Mouse (Mus musculus) splenic B cell, adult 2 months (primary cell): ENCODE measurements at regions not wholly inside any gene's neighbourhood (a gene's known extent, or its start where the extent isn't known, plus 50 kb on each side); places are given as distances from the start of the nearest gene placed in this dataset.
A peak's percentile ranks its signal among the peaks of the same experiment; 100 is the strongest.

ENCODE experiments used
- DNase-seq: peaks from one replicate; pipeline ENCODE4 v3.0.0-alpha.2; 2011; ENCODE audit warnings: low read depth, low spot score
- H3K27me3 ChIP-seq: 2 replicates; pipeline ENCODE4 v1.6.1; 2012; ENCODE audit warnings: mild to moderate bottlenecking, low read length, moderate library complexity, mixed read lengths; ENCODE audit not compliant: control insufficient read depth, poor library complexity, insufficient read depth, severe bottlenecking
- H3K36me3 ChIP-seq: 2 replicates; pipeline ENCODE4 v1.6.1; 2012; ENCODE audit warnings: mild to moderate bottlenecking, low read length, moderate library complexity, mixed read lengths; ENCODE audit not compliant: control insufficient read depth, poor library complexity, insufficient read depth, severe bottlenecking

DNA sequence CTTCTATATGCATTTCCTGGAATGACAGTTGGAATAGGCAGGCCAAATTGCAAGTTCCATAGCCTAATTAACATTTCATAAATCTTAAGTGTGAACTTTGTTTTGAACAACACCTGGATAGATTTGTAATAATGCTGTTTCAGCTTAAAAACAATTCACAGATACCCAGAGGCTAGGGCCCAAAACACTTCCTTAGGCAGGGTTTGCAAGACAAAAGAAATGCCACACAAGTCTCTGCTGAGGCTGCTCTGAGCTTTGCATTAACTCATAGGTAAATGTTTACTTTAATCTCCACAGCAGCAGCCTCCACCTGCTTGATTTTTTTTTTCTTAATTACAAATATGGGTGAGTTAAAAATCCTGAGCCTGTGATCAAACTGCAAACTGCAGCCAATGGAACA lies 118.4 kb downstream of the Gnat3 start:
- Histone ChIP-seq H3K36me3 (no peaks in the 10 kb centered on the region), H3K27me3 (no peaks in the 10 kb centered on the region)
- no peak for DNase-seq

GRCm38 (mm10) chr5:18082219-18082618 lies 119.9 kb downstream of the Gnat3 start:
- no peaks in the 10 kb centered on the region for H3K27me3 ChIP-seq

GRCm38 (mm10) chr5:18083789-18084188 lies 121.4 kb downstream of the Gnat3 start:
- no peaks in the 10 kb centered on the region for H3K36me3 ChIP-seq
- no peak for DNase-seq
- H3K27me3 ChIP-seq = no peaks in the 10 kb centered on the region

More at GRCm38 (mm10) chr5:18082219-18082618, 119.9 kb downstream of the Gnat3 start:
- DNase-seq = no peak
- no peaks in the 10 kb centered on the region for H3K36me3 ChIP-seq

- no peak for DNase-seq
- Histone ChIP-seq H3K36me3 (no peaks in the 10 kb centered on the region), H3K27me3 (no peaks in the 10 kb centered on the region)
Observed at GRCm38 (mm10) chr5:18085456-18085855, 123.1 kb downstream of the Gnat3 start.

DNA sequence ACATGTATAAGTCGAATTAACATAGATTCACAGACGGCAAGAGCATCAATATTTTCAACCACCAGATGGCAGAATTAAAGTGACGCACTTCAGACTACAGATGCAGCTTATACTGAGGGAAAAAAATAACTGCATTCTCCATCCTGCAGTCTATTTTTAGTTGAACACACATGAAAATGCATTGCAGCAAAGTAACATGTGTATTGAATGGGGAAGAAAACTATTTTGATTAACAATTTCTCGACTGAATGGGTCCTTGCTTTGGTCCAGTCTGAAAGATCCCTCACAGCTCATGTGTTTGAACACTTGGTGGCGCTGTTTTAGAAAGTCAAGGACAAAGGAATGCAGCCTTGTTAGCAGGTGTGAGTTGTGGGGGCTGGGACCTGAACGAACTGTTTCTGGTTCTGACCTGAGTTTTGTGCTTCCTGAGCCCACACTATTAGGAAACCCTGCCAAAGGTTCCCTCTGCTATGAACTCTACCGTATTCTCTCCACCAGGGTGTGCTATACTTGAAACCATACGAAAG lies 125.6 kb downstream of the Gnat3 start:
- Histone ChIP-seq H3K27me3 (no peaks in the 10 kb centered on the region), H3K36me3 (no peaks in the 10 kb centered on the region)
- DNase-seq = peak; percentile 35

- H3K36me3 ChIP-seq = no peaks in the 10 kb centered on the region
- DNase-seq = no peak
Observed at GRCm38 (mm10) chr5:18089956-18090355, 127.6 kb downstream of the Gnat3 start.

DNA sequence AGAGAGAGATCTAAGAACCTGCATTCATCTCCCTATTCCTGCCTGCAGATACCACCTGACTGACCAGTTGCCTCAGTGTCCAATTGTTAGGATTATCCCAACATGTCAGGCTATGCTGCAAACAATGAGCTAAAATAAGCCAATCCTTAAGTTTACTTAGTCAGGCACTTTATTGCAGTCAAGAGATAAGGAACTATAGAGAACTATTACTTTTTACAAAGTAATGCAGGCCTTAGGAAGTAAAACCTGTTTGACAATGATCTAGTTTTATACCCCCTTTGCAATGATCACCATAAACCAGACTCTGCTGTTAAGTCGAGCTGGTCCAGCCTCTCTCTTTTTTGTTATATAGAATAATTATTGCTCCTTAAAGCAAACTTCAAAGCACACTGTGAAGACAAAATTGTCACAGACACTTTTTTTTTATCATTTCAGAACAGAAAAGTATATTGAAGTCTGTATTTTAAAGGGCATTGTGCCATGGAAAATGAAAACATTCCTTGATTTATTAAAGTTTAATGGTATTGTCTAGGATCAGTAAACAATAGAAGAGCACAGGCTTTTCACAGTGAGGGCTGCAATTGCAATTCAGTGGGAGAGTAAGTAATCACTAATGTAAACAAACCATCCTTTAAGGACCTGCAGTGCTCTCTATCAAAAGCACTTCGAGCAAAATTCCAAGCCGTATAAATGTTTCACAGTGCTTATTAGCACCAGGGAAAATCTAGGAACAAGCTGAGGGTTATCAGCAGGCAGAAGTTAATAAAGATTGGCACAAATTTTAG lies 152.7 kb downstream of the Gnat3 start:
- no peaks in the 10 kb centered on the region for H3K27me3 ChIP-seq
- no peaks in the 10 kb centered on the region for H3K36me3 ChIP-seq
- DNase-seq = no peak

More at GRCm38 (mm10) chr5:18089956-18090355, 127.6 kb downstream of the Gnat3 start:
- no peaks in the 10 kb centered on the region for H3K27me3 ChIP-seq

- Histone ChIP-seq H3K27me3 (no peaks in the 10 kb centered on the region), H3K36me3 (no peaks in the 10 kb centered on the region)
- DNase-seq = no peak
Observed at GRCm38 (mm10) chr5:18135794-18136678, 173.7 kb downstream of the Gnat3 start.

DNA sequence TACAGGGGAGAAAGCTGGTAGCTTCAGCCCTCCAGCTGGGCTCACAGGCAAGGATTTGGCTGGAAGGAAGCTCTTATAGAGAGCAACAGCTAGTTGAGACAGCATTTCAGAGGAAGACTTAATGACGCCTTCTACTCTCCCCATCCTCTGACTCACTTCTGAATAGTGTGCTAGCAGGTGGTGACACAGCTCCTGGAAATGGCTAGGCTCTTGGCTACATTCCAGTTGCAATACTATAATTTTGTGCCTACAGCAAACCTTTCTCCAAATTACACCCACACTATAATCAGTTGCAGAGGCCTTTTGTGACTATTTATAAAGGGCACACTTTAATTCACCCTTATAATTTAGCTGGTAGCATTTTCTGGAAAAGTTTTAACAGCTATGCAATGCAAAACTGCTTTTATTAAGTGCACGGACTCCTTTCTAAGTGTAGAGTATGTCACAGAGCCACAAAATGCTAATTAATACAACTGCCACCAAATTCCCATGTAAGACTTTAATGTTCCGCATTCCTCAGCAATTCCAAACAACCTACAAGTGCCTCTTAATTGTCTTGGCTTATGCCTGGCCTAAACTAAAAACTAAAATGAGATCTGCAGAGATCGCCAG lies 175.2 kb downstream of the Gnat3 start:
- no peaks in the 10 kb centered on the region for H3K27me3 ChIP-seq
- DNase-seq = no peak
- no peaks in the 10 kb centered on the region for H3K36me3 ChIP-seq

GRCm38 (mm10) chr5:18152241-18152640 lies 189.9 kb downstream of the Gnat3 start:
- DNase-seq = no peak
- Histone ChIP-seq H3K36me3 (no peaks in the 10 kb centered on the region), H3K27me3 (no peaks in the 10 kb centered on the region)

DNA sequence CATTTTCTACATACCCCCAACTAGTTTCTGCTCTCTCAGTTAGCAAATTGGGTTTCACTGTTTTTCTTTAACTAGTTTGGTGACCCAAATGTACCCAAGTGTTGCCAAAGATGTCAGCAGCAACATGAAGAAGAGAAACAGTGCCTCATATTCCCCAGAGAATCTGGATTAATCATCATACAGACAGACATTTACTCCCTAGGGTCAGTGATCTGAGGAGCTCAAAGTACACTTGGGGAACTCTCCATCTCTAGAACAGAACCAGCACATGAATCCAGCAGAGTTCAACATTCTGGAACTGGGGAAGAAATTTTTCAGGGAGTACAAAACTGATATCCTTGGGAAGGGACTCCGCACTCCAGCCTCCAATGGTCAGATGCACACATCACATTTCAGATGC lies 191.4 kb downstream of the Gnat3 start:
- no peak for DNase-seq
- H3K27me3 ChIP-seq = no peaks in the 10 kb centered on the region
- no peaks in the 10 kb centered on the region for H3K36me3 ChIP-seq

- Histone ChIP-seq H3K36me3 (no peaks in the 10 kb centered on the region), H3K27me3 (no peaks in the 10 kb centered on the region)
- DNase-seq = no peak
Observed at GRCm38 (mm10) chr5:18163515-18163914, 196.6 kb downstream of the Gnai1 start.

GRCm38 (mm10) chr5:18177810-18178209 lies 182.3 kb downstream of the Gnai1 start:
- Histone ChIP-seq H3K36me3 (no peaks in the 10 kb centered on the region), H3K27me3 (no peaks in the 10 kb centered on the region)
- no peak for DNase-seq

DNA sequence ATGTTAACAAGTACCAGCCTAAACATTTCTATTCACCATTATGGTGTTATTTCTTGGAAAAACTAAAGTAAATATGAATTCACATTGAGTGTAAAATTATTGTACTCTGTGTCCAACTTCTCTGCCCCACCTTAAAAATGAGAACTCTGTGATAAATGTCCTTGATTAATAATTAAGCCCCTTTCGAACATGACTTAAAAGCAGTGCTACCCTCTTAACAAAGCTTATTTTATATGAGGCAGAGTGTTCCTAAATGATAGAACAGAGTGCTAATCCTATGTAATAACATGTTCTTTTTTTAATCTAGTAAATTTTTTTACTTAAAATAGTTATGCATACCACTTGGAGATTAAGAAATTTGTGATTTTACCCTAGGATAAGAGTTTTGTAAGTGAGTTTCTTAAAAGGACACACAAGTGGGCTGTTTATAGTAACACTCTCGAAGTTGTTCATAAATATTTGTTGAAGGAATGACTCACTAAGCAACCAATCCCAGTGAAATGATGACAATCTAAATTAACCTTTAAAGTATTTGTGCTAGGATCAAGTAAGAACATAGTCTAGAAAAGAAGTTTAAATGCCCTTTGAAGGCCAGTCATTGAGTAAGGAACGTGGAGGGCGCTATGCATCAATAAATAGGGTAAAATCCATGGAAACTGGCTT lies 148.6 kb downstream of the Gnai1 start:
- DNase-seq = no peak
- no peaks in the 10 kb centered on the region for H3K27me3 ChIP-seq

More for the DNA sequence above, 148.6 kb downstream of the Gnai1 start:
- H3K36me3 ChIP-seq = no peaks in the 10 kb centered on the region
